Mouse (Mus musculus) embryonic stem cell, embryonic (primary cell): ENCODE measurements around the gene Tuft1.

Source experiments
- CTCF ChIA-PET, 4 experiments: fragments of 300-600 bp in 2 of 4; fragments of 350-600 bp in 2 of 4; sonication (Branson Sonifier 250); formaldehyde crosslinking; loops; one replicate each; lab custom pipeline; 2022; ENCODE audit warnings: inconsistent platforms in 2 of 4; lab: Charles Lee
- POLR2A ChIA-PET, 4 experiments: fragments of 300-600 bp in 2 of 4; fragments of 350-600 bp in 2 of 4; sonication (Branson Sonifier 250); formaldehyde crosslinking; loops; one replicate each; lab custom pipeline; 2022; ENCODE audit warnings: antibody characterized with exemption in 4 of 4, inconsistent platforms in 1 of 4; lab: Charles Lee

Gene Tuft1

DNA sequence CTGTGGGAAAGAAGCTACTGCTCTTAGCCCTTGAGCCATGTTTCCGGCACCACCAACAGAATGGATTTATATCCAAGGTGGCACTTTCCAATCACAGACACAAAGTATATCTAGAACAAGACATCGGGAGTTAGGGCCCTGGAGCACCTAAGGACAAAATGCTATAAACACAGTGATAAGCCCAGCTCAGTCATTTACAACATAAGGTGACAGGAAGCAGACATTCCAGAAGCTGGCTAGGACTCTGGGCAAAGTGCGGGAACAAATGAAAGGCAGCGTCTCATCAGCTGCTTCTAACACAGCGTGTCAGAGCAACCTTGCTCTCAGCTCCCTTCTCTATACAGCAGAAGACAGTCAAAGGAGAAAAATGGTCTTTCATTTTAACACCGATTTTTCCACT lies 84.2 kb downstream of the Tuft1 start:
- ChIA-PET CTCF (interaction anchor here in 1 of 4 experiments (0.7 to 1.7 kb wide), 3 partner anchors 11 to 309 kb away, joined by 3 to 4 read pairs (median 3); no protein-coding TSS in a partner anchor), POLR2A (interaction anchor here in 3 of 4 experiments (0.6 to 17.4 kb wide), 9 partner anchors 6 to 1041 kb away, joined by 3 to 183 read pairs (median 4); partner anchors contain the start of gene Snx27 (in 2 of the 3))

DNA sequence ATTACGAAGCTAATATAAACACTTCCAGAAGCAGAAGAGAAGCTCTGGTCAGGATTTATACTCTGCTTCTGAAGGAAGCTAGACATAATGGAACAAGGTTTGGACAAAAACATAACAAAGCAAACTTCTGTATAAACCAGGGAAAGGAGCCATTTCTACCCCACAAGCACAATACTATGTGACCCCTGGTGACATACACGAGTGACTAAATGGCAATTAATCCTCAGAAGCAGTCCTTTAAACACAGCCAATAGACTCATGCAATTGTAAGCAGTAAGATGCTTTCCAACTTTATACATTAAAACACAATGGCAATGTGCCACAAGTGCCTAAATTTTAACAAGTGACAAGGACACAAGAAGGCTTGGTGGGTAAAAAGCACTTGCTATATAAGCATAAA lies 91.4 kb downstream of the Tuft1 start:
- POLR2A ChIA-PET, result interaction anchor here (0.5 to 17.4 kb wide), 6 partner anchors 10 to 169 kb away, joined by 4 to 183 read pairs (median 7); partner anchors contain the start of genes Snx27 (in 3 of the 4) and Lingo4 (in 1 of the 4)

DNA sequence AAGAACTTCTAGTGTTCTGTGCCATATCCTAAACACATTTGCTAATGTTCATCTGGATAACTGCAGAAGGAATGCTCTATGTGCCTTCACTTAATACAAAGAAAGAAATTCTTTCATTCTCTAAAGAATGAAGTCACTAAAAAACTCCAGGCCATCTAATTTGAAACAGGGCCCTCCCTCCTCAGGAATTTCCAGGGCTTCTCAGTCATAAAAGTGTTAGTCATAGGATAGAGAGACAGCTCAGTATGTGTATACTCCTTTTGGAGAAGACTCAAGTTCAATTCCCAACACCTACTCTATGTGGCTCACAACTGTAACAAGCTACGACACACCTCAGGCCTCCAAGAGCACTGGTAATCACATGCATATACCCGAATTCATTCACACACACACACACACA lies 93.1 kb downstream of the Tuft1 start:
- ChIA-PET CTCF (interaction anchor here in 2 of 4 experiments (0.7 to 0.9 kb wide), 2 partner anchors 26 to 36 kb away, joined by 4 to 5 read pairs; no protein-coding TSS in a partner anchor), POLR2A (interaction anchor here (0.6 to 17.4 kb wide), 9 partner anchors 9 to 389 kb away, joined by 3 to 183 read pairs (median 5); partner anchors contain the start of gene Snx27 (in 2 of the 4))

More for the DNA sequence above, 91.4 kb downstream of the Tuft1 start:
- CTCF ChIA-PET, result no interaction called here

DNA sequence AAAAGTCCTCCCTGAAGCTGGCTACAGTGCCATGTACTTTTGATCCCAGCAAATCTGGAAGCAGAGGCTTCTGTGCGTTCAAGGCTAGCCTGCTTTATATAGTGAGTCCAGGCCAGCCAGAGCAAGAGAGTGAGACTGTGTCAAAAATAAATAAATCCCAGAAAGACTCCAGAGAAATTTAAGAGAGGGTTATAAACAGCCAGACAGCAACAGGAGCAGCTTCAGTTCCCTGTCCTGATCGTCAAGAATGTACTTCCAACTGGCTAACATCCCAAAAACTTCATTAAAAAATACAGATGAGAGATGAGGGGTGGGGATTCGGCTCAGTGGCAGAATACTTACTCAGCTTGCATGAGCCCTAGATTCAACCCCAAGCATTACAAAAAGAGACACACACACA lies 93.5 kb downstream of the Tuft1 start:
- ChIA-PET POLR2A (interaction anchor here (0.6 to 17.4 kb wide), 10 partner anchors 12 to 390 kb away, joined by 3 to 183 read pairs (median 4); partner anchors contain the start of gene Snx27 (in 2 of the 4)), CTCF (interaction anchor here in 2 of 4 experiments (0.7 to 0.9 kb wide), 2 partner anchors 26 to 37 kb away, joined by 4 to 5 read pairs; no protein-coding TSS in a partner anchor)

DNA sequence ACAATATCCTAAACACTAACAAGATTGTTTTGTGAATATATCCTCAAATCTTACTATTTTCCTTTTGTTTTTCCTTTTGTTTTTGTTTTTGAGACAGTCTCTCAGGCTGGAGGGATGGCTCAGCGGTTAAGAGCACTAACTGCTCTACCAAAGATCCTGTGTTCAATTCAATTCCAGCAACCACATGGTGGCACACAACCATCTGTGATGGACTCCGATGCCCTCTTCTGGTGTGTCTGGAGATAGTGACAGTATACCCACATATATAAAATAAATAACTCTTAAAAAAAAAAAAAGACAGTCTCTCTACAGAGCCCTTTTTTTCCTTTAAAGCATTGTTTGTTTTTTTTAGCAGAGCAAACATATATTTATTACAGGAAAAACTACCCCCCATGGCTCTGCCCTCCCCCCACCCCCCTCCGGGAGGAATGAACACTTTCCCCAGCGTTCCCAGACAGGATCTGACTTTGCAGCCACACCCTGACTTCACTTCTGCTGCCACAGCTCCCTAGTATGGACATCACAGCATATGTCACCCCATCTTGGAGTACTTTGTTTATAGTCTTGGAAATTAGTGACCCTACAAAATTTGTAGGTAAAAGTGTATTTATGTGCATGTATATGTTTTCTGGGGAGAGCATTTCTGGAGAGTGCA lies 94.2 kb downstream of the Tuft1 start:
- ChIA-PET POLR2A (interaction anchor here in 3 of 4 experiments (0.6 to 17.4 kb wide), 6 partner anchors 16 to 391 kb away, joined by 3 to 183 read pairs (median 4); partner anchors contain the start of gene Snx27 (in 1 of the 3)), CTCF (interaction anchor here in 1 of 4 experiments (0.8 to 1.4 kb wide), 3 partner anchors 10 to 260 kb away, joined by 3 to 4 read pairs (median 3); no protein-coding TSS in a partner anchor)

DNA sequence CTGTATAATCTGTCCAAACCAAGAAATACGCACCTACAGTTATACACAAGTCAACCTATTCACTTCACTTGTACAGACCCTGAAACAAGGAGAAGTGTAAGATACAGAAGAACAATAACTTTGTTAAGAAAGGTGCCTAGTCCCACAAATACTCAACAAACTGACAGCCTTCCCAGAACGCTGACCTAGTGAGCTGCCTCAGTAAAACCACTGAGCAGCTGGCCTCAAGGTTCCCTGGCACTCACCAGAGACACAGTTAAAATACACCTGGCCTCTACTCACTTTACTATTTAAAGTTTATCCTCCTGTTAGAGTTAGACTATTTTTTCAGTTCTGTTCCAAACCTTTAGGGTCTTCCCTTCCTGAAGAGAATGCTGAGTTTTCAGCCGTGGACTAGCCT lies 95.5 kb downstream of the Tuft1 start:
- ChIA-PET POLR2A (interaction anchor here in 2 of 4 experiments (1.1 to 17.4 kb wide), 4 partner anchors 12 to 39 kb away, joined by 3 to 183 read pairs (median 4); partner anchors contain the start of gene Snx27 (in 1 of the 2)), CTCF (interaction anchor here in 1 of 4 experiments (1.4 kb wide), 1 partner anchor 12 kb away, joined by 3 read pairs; no protein-coding TSS in a partner anchor)
